Mouse (Mus musculus) CH12.LX (cell line): Measurements from ENCODE around the gene Rep15.

Experiments
- CHD1 ChIP-seq: IDR thresholded peaks from 2 replicates; pipeline ENCODE4 v1.6.1; 2012; ENCODE audit warnings: low read depth, low read length, improper control_type of control experiment, inconsistent platforms
- CTCF ChIP-seq, 2 experiments: IDR thresholded peaks in 1 of 2; conservative IDR thresholded peaks in 1 of 2; 2 replicates each; pipeline ENCODE4 v1.5.1; 2011 to 2012; ENCODE audit warnings: low read depth in 2 of 2, low read length in 2 of 2, improper control_type of control experiment in 1 of 2, inconsistent platforms in 1 of 2, mild to moderate bottlenecking in 1 of 2, moderate library complexity in 1 of 2
- ELF1 ChIP-seq: IDR thresholded peaks from 2 replicates; pipeline ENCODE4 v1.6.1; 2014; ENCODE audit warnings: low read depth, mild to moderate bottlenecking, inconsistent platforms, low read length, improper control_type of control experiment
- EP300 ChIP-seq: IDR thresholded peaks from 2 replicates; pipeline ENCODE4 v1.6.1; 2011; ENCODE audit warnings: low read length, improper control_type of control experiment
- KAT2A ChIP-seq: IDR thresholded peaks from 2 replicates; pipeline ENCODE4 v1.6.1; 2012; ENCODE audit warnings: low read length, improper control_type of control experiment, inconsistent platforms; ENCODE audit not compliant: insufficient replicate concordance
- MAX ChIP-seq: IDR thresholded peaks from 2 replicates; pipeline ENCODE4 v1.6.1; 2011; ENCODE audit warnings: low read length, improper control_type of control experiment
- MAZ ChIP-seq: IDR thresholded peaks from 2 replicates; pipeline ENCODE4 v1.6.1; 2012; ENCODE audit warnings: low read depth, mild to moderate bottlenecking, inconsistent platforms, low read length, improper control_type of control experiment, moderate library complexity
- MEF2A ChIP-seq: IDR thresholded peaks from 2 replicates; pipeline ENCODE4 v1.6.1; 2014; ENCODE audit warnings: low read depth, mild to moderate bottlenecking, inconsistent platforms, low read length, improper control_type of control experiment, borderline replicate concordance
- MXI1 ChIP-seq: IDR thresholded peaks from 2 replicates; pipeline ENCODE4 v1.6.1; 2011; ENCODE audit warnings: mild to moderate bottlenecking, low read depth, low read length, improper control_type of control experiment
- NRF1 ChIP-seq: IDR thresholded peaks from 2 replicates; pipeline ENCODE4 v1.6.1; 2014; ENCODE audit warnings: low read depth, mild to moderate bottlenecking, inconsistent platforms, low read length, improper control_type of control experiment, moderate library complexity
- POLR2A ChIP-seq: IDR thresholded peaks from 2 replicates; pipeline ENCODE4 v1.6.1; 2011; ENCODE audit warnings: low read depth, mild to moderate bottlenecking, improper control_type of control experiment, low read length
- USF2 ChIP-seq: conservative IDR thresholded peaks from 2 replicates; pipeline ENCODE4 v1.6.1; 2011; ENCODE audit warnings: low read depth, low read length, improper control_type of control experiment
- ZC3H11A ChIP-seq: IDR thresholded peaks from 2 replicates; pipeline ENCODE4 v1.6.1; 2012; ENCODE audit warnings: low read depth, mild to moderate bottlenecking, inconsistent platforms, low read length, improper control_type of control experiment
- ZNF384 ChIP-seq: IDR thresholded peaks from 2 replicates; pipeline ENCODE4 v1.6.1; 2012; ENCODE audit warnings: low read depth, low read length, improper control_type of control experiment, inconsistent platforms

DNA sequence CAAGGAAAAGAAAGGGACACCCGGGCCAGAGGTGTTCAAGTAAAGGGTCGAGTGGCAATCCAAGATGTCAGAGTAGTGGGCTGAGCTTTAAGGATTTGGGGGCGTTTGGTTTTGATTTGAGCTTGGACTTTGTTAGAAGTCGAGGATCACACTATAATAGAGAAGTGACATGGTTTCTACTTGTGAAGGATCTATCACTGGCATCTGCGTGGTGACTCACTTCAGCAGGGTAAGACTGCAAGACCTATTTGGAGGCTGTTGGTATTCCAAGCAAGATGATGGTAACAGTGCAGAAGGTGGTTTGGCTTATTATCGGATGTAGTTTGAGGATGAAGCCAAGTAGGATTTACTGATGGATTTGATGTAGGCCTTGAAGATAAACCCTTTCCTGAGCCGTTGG, 11.2 kb downstream of the Rep15 start:
- TF ChIP-seq EP300 (no peak), CTCF (conservative IDR thresholded peaks at IDR 0.05 in 1 of 2, IDR thresholded peaks at IDR 0.05 in 1 of 2; ENCODE audit: low read depth in 2 of 2, low read length in 2 of 2) (no peak), ZNF384 (no peak), POLR2A (no peak), MXI1 (no peak), CHD1 (no peak), MAZ (no peak), KAT2A (no peak), USF2 (no peak), ELF1 (no peak), MAX (no peak), NRF1 (no peak), ZC3H11A (no peak), MEF2A (no peak)
